Mouse (Mus musculus) neural tube, embryonic 15.5 days (tissue): ENCODE results near the gene Pard3b. TPM values are rescaled to one million over a fixed set of nuclear protein-coding genes. Genes with fewer than 3 reads are reported as not detected.

Source experiments
- ATAC-seq: fragments of 200-750 bp; cut with Nextera tagmentation; 2 replicates; pipeline ENCODE4 v1.8.0; 2017; ENCODE audit warnings: mild to moderate bottlenecking, moderate TSS enrichment, moderate library complexity; ENCODE audit not compliant: low FRiP score
- H3K27ac ChIP-seq: fragments of 300-500 bp; sonication (generic); replicated peaks from 2 replicates; pipeline ENCODE4 v1.5.1; 2015; ENCODE audit warnings: mild to moderate bottlenecking, inconsistent platforms
- H3K27me3 ChIP-seq: fragments of 300-500 bp; sonication (generic); replicated peaks from 2 replicates; pipeline ENCODE4 v1.6.1; 2015; ENCODE audit warnings: inconsistent platforms
- H3K36me3 ChIP-seq: fragments of 300-500 bp; sonication (generic); 2 replicates; pipeline ENCODE4 v1.6.1; 2015; ENCODE audit warnings: inconsistent platforms
- H3K4me1 ChIP-seq: fragments of 300-500 bp; sonication (generic); 2 replicates; pipeline ENCODE4 v1.6.1; 2015; ENCODE audit warnings: inconsistent platforms
- H3K4me2 ChIP-seq: fragments of 300-500 bp; sonication (generic); 2 replicates; pipeline ENCODE4 v1.6.1; 2015; ENCODE audit warnings: inconsistent platforms, mild to moderate bottlenecking, moderate library complexity
- H3K4me3 ChIP-seq: fragments of 300-500 bp; sonication (generic); replicated peaks from 2 replicates; pipeline ENCODE4 v1.5.1; 2015; ENCODE audit warnings: mild to moderate bottlenecking, inconsistent platforms
- H3K9ac ChIP-seq: fragments of 300-500 bp; sonication (generic); replicated peaks from 2 replicates; pipeline ENCODE4 v1.6.1; 2015; ENCODE audit warnings: mild to moderate bottlenecking, inconsistent platforms
- H3K9me3 ChIP-seq: fragments of 300-500 bp; sonication (generic); replicated peaks from 2 replicates; pipeline ENCODE4 v1.6.1; 2016; ENCODE audit warnings: inconsistent platforms
- WGBS: fragments of 180-500 bp; shearing (Covaris S2); methylation state at CpG from one replicate; pipeline ENCODE4 v1.1.7; 2015; ENCODE audit warnings: mixed read lengths; 5-methylcytosine and 5-hydroxymethylcytosine counted together
- polyA plus RNA-seq: library from polyadenylated mRNA; unstranded; fragments of >200 nt; fragmentation: Nextera tagmentation; extraction: Ambion mirVana; gene quantifications from 2 replicates; pipeline ENCODE4 v1.2.1, GENCODE M21; 2015

The Pard3b gene
- polyA plus RNA-seq, 1 experiment from 2014 or later: 8.6 TPM

DNA sequence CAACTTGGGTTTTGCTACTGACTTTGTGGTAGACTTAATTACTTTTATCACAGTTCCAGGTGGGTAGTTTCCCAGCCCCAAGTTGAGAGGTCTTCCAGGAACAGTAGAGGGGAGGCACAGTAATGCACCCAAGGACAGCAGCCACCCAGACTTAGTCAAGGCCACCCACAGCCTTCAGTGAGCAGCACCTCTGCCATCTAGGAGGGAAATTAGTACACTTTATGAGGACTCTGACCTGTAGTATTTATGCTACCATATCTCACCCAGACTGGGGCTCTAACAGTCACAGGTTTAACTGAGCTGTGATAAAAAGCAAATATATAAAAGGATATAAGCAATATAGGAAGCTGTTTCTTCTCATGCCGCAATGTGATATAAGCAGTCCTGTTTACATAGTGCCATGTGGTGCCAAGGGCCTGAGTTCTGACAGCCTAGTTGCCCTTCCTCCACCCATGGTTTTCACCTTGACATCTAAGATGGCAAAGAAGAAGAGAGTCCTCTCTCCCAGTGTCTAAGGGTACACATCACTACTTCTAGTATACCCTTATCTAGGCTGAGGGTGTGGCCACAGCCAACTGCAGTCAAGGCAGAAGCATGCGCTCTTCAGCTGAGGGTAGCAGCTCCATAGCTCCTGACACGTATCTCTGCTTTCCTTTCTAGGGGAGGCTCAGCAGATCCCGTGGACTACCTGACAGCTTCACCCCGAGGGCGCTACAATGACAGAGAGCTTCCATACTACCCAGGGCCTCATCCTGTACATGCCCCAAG is 998.5 kb downstream of the Pard3b start:
- Histone ChIP-seq H3K4me2 (no peak overlapping the region), H3K4me1 (peaks cover 5% of the 10 kb centered on the region; the same call in 1 of the 2 replicates), H3K9me3 (no peaks in the 10 kb centered on the region), H3K27me3 (no peaks in the 10 kb centered on the region; the same call in 1 of the 2 replicates), H3K9ac (no peak overlapping the region), H3K27ac (no peak overlapping the region), H3K4me3 (no peak overlapping the region), H3K36me3 (no peaks in the 10 kb centered on the region)
- 94% methylated on average over 6 of the region's 6 CpGs for WGBS
- ATAC-seq: no peak

DNA sequence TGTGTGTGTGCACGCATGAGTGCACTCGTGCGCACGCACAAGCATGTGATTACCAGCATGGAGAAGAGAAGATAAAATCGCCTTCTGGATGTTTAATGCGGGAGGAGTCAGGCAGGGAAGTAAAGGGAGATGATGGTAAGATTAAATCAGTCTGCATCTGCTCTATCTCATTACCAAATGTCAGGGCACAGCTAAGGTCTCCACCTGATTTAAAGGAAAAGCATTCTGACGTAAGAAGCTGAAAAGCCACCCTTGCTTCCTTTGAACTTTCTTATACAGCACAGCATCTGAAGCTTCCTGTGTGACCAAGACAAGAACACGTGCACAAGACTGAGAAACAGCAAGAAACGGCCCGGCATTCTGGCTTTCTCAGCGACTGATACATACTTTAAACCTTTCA is 1000.4 kb downstream of the Pard3b start:
- no peaks in the 10 kb centered on the region for H3K36me3 ChIP-seq
- no peak overlapping the region for H3K4me2 ChIP-seq
- ATAC-seq: no peak
- peaks cover 5% of the 10 kb centered on the region; the same call in 1 of the 2 replicates for H3K4me1 ChIP-seq
- 91% methylated on average over 11 of the region's 11 CpGs for WGBS
- no peaks in the 10 kb centered on the region for H3K9me3 ChIP-seq
- H3K4me3 ChIP-seq: no peak overlapping the region
- no peak overlapping the region for H3K27ac ChIP-seq
- H3K27me3 ChIP-seq: no peaks in the 10 kb centered on the region
- no peak overlapping the region for H3K9ac ChIP-seq

DNA sequence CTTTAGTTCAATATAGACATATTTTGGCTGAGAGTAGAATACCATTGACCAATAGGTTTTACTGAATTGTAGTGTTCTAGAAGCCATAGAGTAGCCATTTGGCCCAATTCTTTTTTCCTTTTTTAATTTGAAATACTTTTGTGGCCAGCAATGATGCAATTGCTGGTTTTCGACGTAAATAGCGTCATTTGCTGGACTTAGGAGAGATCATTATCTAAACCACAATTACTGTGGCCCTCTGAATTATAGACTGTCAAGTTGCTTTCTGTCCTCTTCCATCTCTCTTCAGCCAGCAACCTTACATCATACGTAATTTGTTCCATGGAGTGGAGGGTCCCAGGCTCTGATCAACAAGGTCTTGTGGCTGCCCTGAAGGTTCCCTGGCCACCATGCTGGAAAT is 1000.8 kb downstream of the Pard3b start:
- Histone ChIP-seq H3K9ac (no peak overlapping the region), H3K27me3 (no peaks in the 10 kb centered on the region), H3K9me3 (no peaks in the 10 kb centered on the region), H3K4me3 (no peak overlapping the region), H3K36me3 (no peaks in the 10 kb centered on the region), H3K4me1 (peaks cover 5% of the 10 kb centered on the region; the same call in 1 of the 2 replicates), H3K27ac (no peak overlapping the region), H3K4me2 (no peak overlapping the region)
- no peak for ATAC-seq
- 83% methylated on average over 4 of the region's 4 CpGs for WGBS

DNA sequence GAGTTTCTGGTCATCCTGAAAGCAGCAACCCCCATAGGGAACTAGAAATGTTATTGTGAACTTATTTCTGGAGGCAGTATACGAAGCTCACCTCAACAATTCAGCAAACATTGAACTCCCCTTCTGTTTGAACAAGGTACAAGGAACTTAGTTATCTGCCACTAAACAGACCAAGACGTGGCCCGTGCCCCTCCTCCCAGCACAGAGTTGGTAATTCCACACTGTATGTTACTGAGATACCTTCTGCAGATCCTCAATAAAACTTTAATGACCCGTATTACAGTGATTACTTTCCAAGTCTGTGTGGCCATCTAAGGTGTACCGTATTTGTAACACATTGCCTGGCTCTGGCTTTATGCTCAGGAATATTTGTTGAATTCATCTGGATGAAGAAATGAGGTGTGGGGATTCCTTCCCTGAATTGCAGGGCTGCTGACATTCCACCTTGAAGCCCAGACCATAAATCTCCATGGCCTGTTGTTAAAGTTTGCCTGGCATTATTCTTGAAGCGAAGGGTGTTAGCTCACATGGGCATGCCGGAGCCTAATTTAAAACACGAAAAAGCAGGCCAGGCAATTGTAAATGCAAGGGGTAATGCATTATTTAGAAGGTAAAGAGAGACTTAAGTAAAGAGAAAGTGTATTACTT is 1006.1 kb downstream of the Pard3b start:
- no peaks in the 10 kb centered on the region for H3K36me3 ChIP-seq
- no peaks in the 10 kb centered on the region for H3K27me3 ChIP-seq
- H3K4me1 ChIP-seq: peaks cover 13% of the 10 kb centered on the region
- no peak overlapping the region for H3K27ac ChIP-seq
- no peak overlapping the region for H3K9ac ChIP-seq
- H3K4me2 ChIP-seq: no peak overlapping the region
- 53% methylated on average over 8 of the region's 8 CpGs for WGBS
- H3K9me3 ChIP-seq: no peaks in the 10 kb centered on the region
- no peak overlapping the region for H3K4me3 ChIP-seq
- no peak for ATAC-seq

DNA sequence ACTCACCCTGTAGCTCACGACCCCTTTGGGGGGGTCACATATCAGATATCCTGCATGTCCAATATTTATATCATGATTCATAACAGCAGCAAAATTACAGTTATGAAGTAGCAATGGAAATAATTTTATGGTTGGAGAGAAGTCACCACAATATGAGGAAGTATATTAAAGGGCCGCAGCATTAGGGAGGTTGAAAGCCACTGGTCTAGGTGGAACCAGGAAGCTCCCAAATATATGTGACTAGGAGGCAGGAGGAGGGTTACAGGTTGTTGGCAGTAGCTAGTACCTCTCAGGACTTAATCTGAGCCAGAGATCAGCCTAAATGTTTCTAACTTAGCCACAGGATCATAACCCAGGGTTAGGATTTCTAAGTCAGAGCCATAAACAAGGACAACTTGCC is 1008.2 kb downstream of the Pard3b start:
- Histone ChIP-seq H3K27ac (no peak overlapping the region), H3K27me3 (no peaks in the 10 kb centered on the region), H3K9me3 (no peaks in the 10 kb centered on the region), H3K4me3 (no peak overlapping the region), H3K4me1 (peaks cover 13% of the 10 kb centered on the region), H3K4me2 (no peak overlapping the region), H3K36me3 (no peaks in the 10 kb centered on the region), H3K9ac (no peak overlapping the region)
- 94% methylated on average over 2 of the region's 2 CpGs for WGBS
- no peak for ATAC-seq

DNA sequence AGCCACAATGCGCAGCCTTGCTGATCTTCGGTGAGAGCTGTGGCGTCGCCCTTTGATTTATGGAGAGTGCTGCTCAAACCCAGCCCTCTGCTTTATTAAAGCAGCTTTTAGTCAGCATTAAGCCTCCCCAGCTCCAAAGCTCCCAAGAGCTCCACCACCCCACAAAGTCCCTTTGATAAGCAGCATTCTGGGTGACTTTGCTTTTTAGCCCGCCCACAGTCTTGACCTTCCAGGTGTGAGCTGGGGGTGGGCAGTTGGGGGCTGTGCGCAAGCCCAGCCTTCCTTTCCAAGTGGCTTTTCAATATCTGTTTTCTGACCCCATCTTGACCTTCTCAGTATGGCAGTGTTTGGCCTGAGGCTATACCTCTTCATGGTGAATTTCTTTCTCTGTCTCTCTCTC is 1009.5 kb downstream of the Pard3b start:
- Histone ChIP-seq H3K9ac (no peak overlapping the region), H3K27me3 (no peaks in the 10 kb centered on the region), H3K27ac (0 out of 2 replicates have a peak overlapping the region, but pooled peaks have one; percentile 10), H3K36me3 (no peaks in the 10 kb centered on the region), H3K4me2 (peak overlapping the region; percentile 30; the same call in 1 of the 2 replicates), H3K4me1 (peaks cover 13% of the 10 kb centered on the region), H3K9me3 (no peaks in the 10 kb centered on the region), H3K4me3 (no peak overlapping the region)
- ATAC-seq: peak; percentile 50; the same call in 1 of the 2 replicates
- WGBS: 10% methylated on average over 6 of the region's 6 CpGs

DNA sequence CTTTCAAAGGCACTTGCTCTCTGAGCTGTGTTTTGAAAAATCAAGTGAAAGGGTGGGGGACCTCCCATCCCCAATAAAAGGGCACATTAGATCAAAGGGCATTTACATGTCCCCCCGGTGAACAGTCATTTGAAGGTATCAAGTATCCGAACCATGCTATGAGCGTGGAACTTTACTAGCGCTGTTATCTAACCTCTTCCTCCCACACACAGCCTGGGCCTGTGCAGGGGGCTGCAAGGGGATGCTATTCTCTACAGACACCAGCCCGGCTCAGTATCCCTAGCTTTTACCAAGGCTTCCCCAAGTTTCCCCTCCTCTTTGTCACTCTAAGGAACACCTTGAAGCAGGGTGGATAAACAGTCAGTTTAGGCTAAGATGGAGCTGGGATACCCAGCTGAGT is 1010.0 kb downstream of the Pard3b start:
- ATAC-seq: no peak
- peaks cover 13% of the 10 kb centered on the region for H3K4me1 ChIP-seq
- H3K27ac ChIP-seq: no peak overlapping the region
- H3K9ac ChIP-seq: no peak overlapping the region
- no peaks in the 10 kb centered on the region for H3K9me3 ChIP-seq
- H3K36me3 ChIP-seq: no peaks in the 10 kb centered on the region
- H3K4me3 ChIP-seq: no peak overlapping the region
- no peaks in the 10 kb centered on the region for H3K27me3 ChIP-seq
- 21% methylated on average over 5 of the region's 5 CpGs for WGBS
- H3K4me2 ChIP-seq: no peak overlapping the region

DNA sequence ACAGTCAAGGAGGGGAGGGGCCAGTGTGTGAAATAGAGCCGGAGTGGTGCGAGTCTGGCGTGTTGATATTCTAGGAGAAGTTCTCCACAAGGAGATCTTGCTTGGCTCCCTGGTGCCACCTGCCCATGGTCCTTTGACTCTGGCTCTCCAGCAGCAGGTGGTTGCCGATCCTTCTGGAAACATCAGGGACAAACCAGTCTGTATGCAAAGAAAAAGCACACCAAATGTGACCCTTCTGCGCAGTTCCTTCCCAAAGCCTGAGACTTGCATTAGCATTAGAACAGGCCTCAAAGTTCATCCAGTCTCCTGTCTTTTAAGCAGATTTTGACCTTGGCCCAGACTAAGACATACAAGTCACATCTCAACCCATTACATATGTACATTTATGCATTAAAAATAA is 1011.9 kb downstream of the Pard3b start:
- Histone ChIP-seq H3K27me3 (no peaks in the 10 kb centered on the region), H3K4me3 (no peak overlapping the region), H3K9ac (no peak overlapping the region), H3K36me3 (no peaks in the 10 kb centered on the region), H3K4me2 (no peak overlapping the region), H3K9me3 (no peaks in the 10 kb centered on the region), H3K27ac (no peak overlapping the region), H3K4me1 (peaks cover 13% of the 10 kb centered on the region)
- WGBS: 96% methylated on average over 5 of the region's 5 CpGs
- ATAC-seq: no peak

DNA sequence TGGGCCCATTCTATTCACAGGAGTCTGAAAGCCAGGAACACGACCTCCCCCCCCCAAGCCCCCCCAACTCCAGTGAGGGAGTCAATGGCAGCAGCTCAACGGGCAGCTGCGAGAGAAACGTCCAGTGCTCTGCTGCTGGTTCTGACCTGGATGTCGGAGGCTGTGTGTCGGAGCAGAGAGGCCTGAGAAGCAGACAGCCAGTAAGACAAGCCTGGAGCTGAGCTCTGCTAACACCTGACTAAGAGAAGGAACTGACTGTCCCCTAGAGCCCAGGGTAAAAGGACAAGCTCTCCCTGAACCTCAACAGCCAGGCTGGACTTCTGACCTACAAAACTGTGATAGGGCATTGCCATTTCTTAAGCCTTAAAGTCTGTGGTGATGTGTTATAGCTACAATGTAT is 1015.8 kb downstream of the Pard3b start:
- ATAC-seq: no peak
- WGBS: 65% methylated on average over 6 of the region's 6 CpGs

DNA sequence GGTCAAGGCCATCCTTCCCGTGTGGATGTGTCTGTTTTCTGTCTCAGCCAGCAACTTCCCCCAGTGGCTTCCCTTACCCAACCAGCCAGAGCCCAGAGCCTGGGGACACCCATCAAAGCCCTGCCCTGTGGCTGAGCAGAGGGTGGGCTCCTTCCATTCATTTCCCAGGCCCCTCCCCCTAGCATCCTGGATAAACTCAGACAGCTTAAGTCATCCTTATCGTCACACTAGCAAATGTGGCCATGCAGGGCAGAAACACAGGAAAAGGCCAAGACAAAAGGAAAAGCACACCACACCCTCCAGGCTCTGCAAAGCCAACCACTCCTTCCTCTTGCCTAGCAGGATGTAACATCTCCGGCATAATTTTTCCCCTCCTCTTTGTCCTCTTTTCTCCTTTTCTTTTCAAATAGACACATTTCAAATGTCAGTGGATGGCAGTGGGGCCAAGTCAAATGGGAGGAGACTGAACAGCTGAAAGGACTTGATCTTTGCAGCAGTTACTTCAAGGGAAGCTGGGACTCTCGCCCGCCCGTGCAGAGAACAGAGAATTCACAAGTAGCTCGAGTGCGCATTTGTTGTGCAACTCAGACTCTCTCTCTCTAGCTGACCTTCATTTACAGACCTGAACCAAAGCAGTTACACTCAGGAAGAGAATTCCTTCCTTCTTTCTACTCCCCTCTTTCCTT is 1026.5 kb downstream of the Pard3b start:
- Histone ChIP-seq H3K9me3 (peaks cover 4% of the 10 kb centered on the region; the same call in 1 of the 2 replicates), H3K4me1 (peaks cover 6% of the 10 kb centered on the region; the same call in 1 of the 2 replicates), H3K27me3 (no peaks in the 10 kb centered on the region), H3K9ac (no peak overlapping the region), H3K36me3 (no peaks in the 10 kb centered on the region), H3K4me2 (no peak overlapping the region), H3K4me3 (no peak overlapping the region), H3K27ac (peak overlapping the region; percentile 19)
- peak; percentile 78 for ATAC-seq
- 48% methylated on average over 8 of the region's 8 CpGs for WGBS

More for the DNA sequence above, 1015.8 kb downstream of the Pard3b start:
- H3K27me3 ChIP-seq: no peaks in the 10 kb centered on the region
- no peak overlapping the region for H3K4me2 ChIP-seq
- no peaks in the 10 kb centered on the region for H3K9me3 ChIP-seq
- no peak overlapping the region for H3K4me3 ChIP-seq
- H3K9ac ChIP-seq: no peak overlapping the region
- no peaks in the 10 kb centered on the region for H3K4me1 ChIP-seq
- H3K27ac ChIP-seq: no peak overlapping the region
- H3K36me3 ChIP-seq: no peaks in the 10 kb centered on the region

DNA sequence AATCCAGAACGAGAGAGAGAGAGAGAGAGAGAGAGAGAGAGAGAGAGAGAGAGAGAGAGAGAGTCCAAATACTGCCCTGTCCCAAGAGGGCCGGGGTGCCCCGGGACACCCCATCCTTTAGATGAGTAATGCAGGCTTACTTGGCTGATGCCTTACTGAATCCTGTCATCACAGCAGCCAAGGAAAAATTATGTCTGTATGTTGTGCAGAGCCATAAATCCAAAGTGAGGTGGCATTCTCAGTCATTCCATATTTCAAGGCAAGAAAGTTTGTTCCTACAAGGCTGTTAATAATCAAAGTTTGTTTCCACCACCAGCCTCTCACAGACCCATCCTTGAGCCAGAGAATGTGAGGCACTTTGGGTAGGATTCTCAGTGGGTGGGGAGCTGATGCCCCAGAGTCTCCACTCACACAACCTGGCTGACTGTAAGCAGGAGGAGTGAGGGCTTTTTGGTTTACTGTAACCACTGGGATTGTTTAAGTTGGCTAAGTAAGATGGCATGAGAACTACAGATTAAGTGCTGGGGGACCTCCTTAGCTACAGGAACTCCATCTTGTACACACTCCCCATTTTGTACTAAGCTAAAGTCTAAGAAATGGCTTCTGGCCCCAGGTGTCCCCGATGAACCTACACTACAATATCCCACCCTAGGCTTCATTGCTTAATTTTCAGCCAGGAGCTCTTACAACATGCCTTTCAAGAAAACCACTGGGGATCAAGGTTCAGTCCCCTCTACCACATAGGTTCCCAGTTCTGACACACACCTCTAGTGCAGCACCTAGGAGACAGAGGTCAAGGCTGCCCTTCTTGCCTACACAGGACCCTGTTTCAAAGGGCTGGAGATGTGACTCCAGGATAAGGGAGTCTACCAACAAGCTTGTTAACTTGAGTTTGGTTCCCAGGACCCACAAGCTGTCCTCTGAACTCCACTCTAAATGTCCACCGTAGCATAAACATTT is 1027.4 kb downstream of the Pard3b start:
- WGBS: 78% methylated on average over 5 of the region's 5 CpGs
- Histone ChIP-seq H3K27ac (no peak overlapping the region), H3K36me3 (no peaks in the 10 kb centered on the region), H3K4me1 (peaks cover 6% of the 10 kb centered on the region; the same call in 1 of the 2 replicates), H3K9me3 (peaks cover 4% of the 10 kb centered on the region; the same call in 1 of the 2 replicates), H3K9ac (no peak overlapping the region), H3K27me3 (no peaks in the 10 kb centered on the region), H3K4me3 (no peak overlapping the region), H3K4me2 (no peak overlapping the region)
- no peak for ATAC-seq
